Mouse (Mus musculus): Measurements from ENCODE around the gene Smarcd1. TPM values are rescaled to one million over a fixed set of nuclear protein-coding genes. Genes with fewer than 3 reads are reported as not detected.

The Smarcd1 gene
- total RNA-seq, 2 experiments from 2014 or later: 96.1 to 106 TPM

DNA sequence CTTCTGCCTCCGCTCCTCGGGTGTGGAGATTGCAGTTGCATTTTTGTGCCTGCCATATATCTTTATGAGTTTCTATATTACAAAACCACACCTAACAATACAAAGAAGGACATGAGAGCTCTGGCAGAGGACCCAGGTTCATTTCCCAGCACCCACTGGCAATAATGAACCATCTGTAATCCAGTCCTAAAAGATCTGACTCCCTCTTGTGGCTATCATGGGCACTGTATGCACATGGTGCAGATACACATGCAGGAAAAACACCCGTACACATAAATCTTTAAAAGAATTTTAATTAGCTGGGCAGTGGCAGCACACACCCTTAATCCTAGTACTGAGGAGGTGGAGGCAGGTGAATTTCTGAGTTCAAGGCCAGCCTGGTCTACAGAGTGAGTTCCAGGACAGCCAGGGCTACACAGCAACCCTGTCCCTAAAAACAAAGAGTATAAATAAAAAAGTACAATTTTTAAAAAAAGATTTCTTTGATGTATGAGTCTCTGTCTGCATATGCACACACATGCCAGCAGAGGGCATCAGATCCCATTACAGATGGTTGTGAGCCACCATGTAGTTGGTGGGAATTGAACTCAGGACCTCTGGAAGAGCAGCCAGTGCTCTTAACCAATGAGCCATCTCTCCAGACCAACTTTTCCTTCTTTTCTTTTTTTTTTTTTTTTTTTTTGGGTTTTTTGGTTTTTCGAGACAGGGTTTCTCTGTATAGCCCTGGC lies 27.3 kb downstream of the Smarcd1 start:
- DNase-seq (ENCODE audit: low spot score in 2 of 2): no peak

- no peak for DNase-seq (ENCODE audit: low spot score in 2 of 2)
These were observed 29.2 kb downstream of the Smarcd1 start for GRCm38 (mm10) chr15:99731167-99731566.

DNA sequence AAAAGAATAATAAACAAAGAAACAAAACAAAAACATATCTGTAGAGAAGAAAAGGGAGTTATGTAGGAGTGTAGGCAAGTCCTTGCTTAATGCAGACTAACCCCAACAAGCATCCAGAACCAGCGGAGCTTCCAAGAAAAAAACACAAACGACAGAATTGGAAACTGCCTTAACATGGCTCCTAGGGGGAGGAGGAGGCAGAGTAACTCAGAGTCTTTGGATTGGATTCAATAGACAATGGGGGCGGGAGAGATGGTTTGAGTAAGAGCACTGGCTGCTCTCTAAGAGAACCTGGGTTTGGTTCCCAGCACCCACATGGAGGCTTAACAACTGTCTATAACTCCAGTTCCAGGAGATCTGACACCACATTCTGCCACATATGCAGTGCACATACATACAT lies 29.7 kb downstream of the Smarcd1 start:
- DNase-seq (ENCODE audit: low spot score in 2 of 2): no peak

DNA sequence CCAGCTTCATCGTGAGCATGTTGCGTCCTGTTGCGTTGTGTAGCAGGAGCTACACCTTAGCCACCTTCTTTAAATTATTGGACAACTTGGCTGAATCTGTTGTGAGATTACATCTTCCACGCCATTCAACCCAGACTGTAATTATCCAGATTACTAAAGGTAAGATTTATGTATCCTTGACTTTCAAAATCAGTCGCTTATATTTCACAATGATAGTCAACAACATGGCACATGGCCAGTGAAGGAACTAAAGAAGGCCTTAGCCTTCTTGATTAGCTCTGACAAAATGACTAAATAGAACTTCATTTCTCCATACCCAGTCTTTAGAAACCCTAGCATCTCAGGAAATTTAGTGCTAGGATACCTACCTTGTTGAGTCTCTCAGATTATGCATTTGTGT lies 31.3 kb downstream of the Smarcd1 start:
- DNase-seq (ENCODE audit: low spot score in 2 of 2): no peak

DNA sequence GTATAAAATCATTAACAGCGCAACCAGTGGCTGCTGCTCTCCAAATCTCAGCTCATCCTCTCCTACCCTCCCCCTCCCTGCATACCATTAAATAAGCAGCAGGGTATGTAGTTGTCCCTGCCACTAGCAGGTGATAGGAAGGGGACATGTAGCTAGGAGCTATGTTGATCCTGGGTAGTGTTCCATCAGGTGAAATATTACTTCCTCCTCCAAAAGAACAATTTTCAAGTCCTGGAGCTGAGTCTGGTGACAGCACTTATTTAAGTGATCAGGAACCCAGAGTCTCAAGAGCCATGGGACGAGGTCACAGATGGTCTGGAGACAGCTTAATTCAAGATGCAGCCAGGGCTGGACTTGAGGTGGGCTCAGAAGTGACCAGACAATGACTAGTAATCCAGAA lies 33.7 kb downstream of the Smarcd1 start:
- DNase-seq (ENCODE audit: low spot score in 2 of 2): peak; percentile 100

- no peak for DNase-seq (ENCODE audit: low spot score in 2 of 2)
These were observed 34.7 kb downstream of the Smarcd1 start for GRCm38 (mm10) chr15:99736675-99737074.

DNA sequence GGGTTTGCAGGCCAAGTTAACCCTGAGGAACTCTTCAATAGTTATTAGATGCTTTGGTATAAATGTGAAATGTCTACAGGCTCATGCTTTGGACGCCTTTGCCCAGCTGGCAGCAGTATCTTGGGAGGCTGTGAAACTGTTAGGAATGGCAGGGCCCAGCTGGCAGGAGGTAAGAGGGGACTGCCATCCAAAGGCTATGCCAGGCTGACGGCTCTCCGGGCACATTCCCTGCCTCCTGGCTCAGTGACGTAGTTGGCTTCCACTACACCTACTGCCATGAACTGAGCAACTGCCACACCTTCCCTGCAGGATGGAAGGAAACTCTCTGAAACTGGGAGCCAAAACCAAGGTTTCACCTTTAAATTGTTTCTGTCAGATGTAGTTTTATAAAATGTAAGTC lies 38.3 kb downstream of the Smarcd1 start:
- DNase-seq (ENCODE audit: low spot score in 2 of 2): no peak

GRCm38 (mm10) chr15:99754204-99754603 lies 52.3 kb downstream of the Smarcd1 start:
- peak; percentile 11 to 59 for DNase-seq (ENCODE audit: low spot score in 2 of 2)

Other genes starting within 250 kb of the Smarcd1 start
- 10 to 100 TPM; 29.1 to 34.9 TPM for gene Nckap5l, start 244.4 kb upstream of the Smarcd1 start, total RNA-seq (2021)
- gene Bcdin3d, start 227.4 kb upstream of the Smarcd1 start, total RNA-seq (2021): 1 to 10 TPM; 4.3 to 5.0 TPM
- 100 to 1,000 TPM; 145 to 153 TPM for gene Faim2, start 174.0 kb upstream of the Smarcd1 start, total RNA-seq (2021)
- not detected for gene Aqp2, start 123.1 kb upstream of the Smarcd1 start, total RNA-seq (2021)
- gene Aqp5, start 111.3 kb upstream of the Smarcd1 start, total RNA-seq (2021): not detected
- gene Aqp6, start 100.7 kb upstream of the Smarcd1 start, total RNA-seq (2021): under 1 TPM; 0.19 to 0.37 TPM
- 1 to 10 TPM; 7.6 to 8.7 TPM for gene Racgap1, start 50.5 kb upstream of the Smarcd1 start, total RNA-seq (2021)
- 10 to 100 TPM; 37.3 to 41.3 TPM for gene Asic1, start 31.8 kb upstream of the Smarcd1 start, total RNA-seq (2021)
- gene Gm17349, start 3.4 kb downstream of the Smarcd1 start, total RNA-seq (2021): 1 to 10 TPM; 5.3 to 5.5 TPM
- gene Gpd1, start 15.4 kb downstream of the Smarcd1 start, total RNA-seq (2021): 10 to 100 TPM; 76.3 to 83.1 TPM
- gene Cox14, start 23.5 kb downstream of the Smarcd1 start, total RNA-seq (2021): 100 to 1,000 TPM; 124 to 129 TPM
- 10 to 100 TPM; 32.6 to 39.3 TPM for gene Cers5, start 70.8 kb downstream of the Smarcd1 start, total RNA-seq (2021)
- 10 to 100 TPM; 18.6 to 18.7 TPM for gene Lima1, start 173.3 kb downstream of the Smarcd1 start, total RNA-seq (2021)

All from layer of hippocampus, postnatal 14 days (tissue).